Comparison of ENCODE assay signal across 28 mouse cellular contexts in genomic region chr7:55573339-55573738, GRCm38 (mm10).
"Had no signal": no experiment of that assay in that cellular context is flagged by ENCODE, and none has a peak within 500 bp of the region (broad histone marks: within the 10 kb centered on the region; RNA-seq: fewer than 3 reads in every experiment).

No protein-coding gene starts in this region.

- H3K9ac ChIP-seq: embryonic facial prominence, embryonic 12.5 days; embryonic facial prominence, embryonic 13.5 days; embryonic facial prominence, embryonic 15.5 days; forebrain, embryonic 12.5 days; forebrain, embryonic 13.5 days; forebrain, embryonic 15.5 days had no signal

- H3K9me3 ChIP-seq: embryonic facial prominence, embryonic 10.5 days; embryonic facial prominence, embryonic 12.5 days; embryonic facial prominence, embryonic 13.5 days; embryonic facial prominence, embryonic 15.5 days; forebrain, embryonic 10.5 days; forebrain, embryonic 12.5 days; forebrain, embryonic 13.5 days; forebrain, embryonic 15.5 days; heart, embryonic 10.5 days had no signal

- H3K27me3 ChIP-seq: embryonic facial prominence, embryonic 12.5 days; embryonic facial prominence, embryonic 13.5 days; embryonic facial prominence, embryonic 15.5 days; forebrain, embryonic 12.5 days; forebrain, embryonic 13.5 days; forebrain, embryonic 15.5 days had no signal

- H3K4me2 ChIP-seq: embryonic facial prominence, embryonic 12.5 days; embryonic facial prominence, embryonic 13.5 days; embryonic facial prominence, embryonic 15.5 days; forebrain, embryonic 12.5 days; forebrain, embryonic 13.5 days; forebrain, embryonic 15.5 days had no signal

- H3K4me1 ChIP-seq: embryonic facial prominence, embryonic 10.5 days; embryonic facial prominence, embryonic 12.5 days; embryonic facial prominence, embryonic 13.5 days; embryonic facial prominence, embryonic 15.5 days; forebrain, embryonic 10.5 days; forebrain, embryonic 12.5 days; forebrain, embryonic 13.5 days; forebrain, embryonic 15.5 days; heart, embryonic 10.5 days had no signal

- ATAC-seq: forebrain, embryonic 13.5 days; forebrain, embryonic 14.5 days; forebrain, embryonic 15.5 days; forebrain, embryonic 16.5 days had no signal

- H3K4me3 ChIP-seq: embryonic facial prominence, embryonic 10.5 days; embryonic facial prominence, embryonic 12.5 days; embryonic facial prominence, embryonic 13.5 days; embryonic facial prominence, embryonic 15.5 days; erythroblast, embryonic 14.5 days; forebrain, embryonic 10.5 days; forebrain, embryonic 12.5 days; forebrain, embryonic 13.5 days; forebrain, embryonic 15.5 days; gastrocnemius, adult 2 months; heart, adult 2 months; heart, embryonic 10.5 days had no signal

- H3K36me3 ChIP-seq: embryonic facial prominence, embryonic 10.5 days; embryonic facial prominence, embryonic 12.5 days; embryonic facial prominence, embryonic 13.5 days; embryonic facial prominence, embryonic 15.5 days; forebrain, embryonic 10.5 days; forebrain, embryonic 12.5 days; forebrain, embryonic 15.5 days; heart, embryonic 10.5 days had no signal

- H3K27ac ChIP-seq: embryonic facial prominence, embryonic 10.5 days; embryonic facial prominence, embryonic 12.5 days; embryonic facial prominence, embryonic 13.5 days; embryonic facial prominence, embryonic 15.5 days; forebrain, embryonic 10.5 days; forebrain, embryonic 12.5 days; forebrain, embryonic 13.5 days; forebrain, embryonic 15.5 days; gastrocnemius, adult 2 months; heart, adult 2 months; heart, embryonic 10.5 days had no signal

- DNase-seq: cerebellum, adult 2 months; cerebellum, adult 8-10 months; cerebellum, adult 9-10 months; cerebellum, adult 9-11 months; cerebellum, postnatal 10 days; cerebellum, postnatal 14 days; cerebellum, postnatal 25 days; cerebellum, postnatal 36 days; embryo, embryonic 11 days; gastrocnemius, adult 2 months; gastrocnemius, postnatal 10 days; gastrocnemius, postnatal 14 days; gastrocnemius, postnatal 25 days; gastrocnemius, postnatal 36 days; heart, adult 18-20 months; heart, adult 2 months had no signal
